Comparison of ENCODE assay signal across 8 mouse cellular contexts in genomic region chr2:27572928-27573627, GRCm38 (mm10). TPM values are rescaled to one million over a fixed set of nuclear protein-coding genes. Genes with fewer than 3 reads are reported as not detected.
DNase-seq lines count a peak whose midpoint lies in the region; ATAC-seq and TF ChIP-seq lines count a peak whose summit lies in the region.

No protein-coding gene starts in this region.

- no peaks in the 10 kb centered on the region for H3K27me3 ChIP-seq in E14TG2a.4 (ENCODE audit: insufficient read depth, low read length)
- H3K27me3 ChIP-seq in lung, embryonic 16.5 days (ENCODE audit: control insufficient read depth, insufficient read depth, low read depth, low read length) = no peaks in the 10 kb centered on the region

- WGBS in lung, embryonic 16.5 days = 37% methylated on average over 18 of the region's 18 CpGs

- ATAC-seq in frontal cortex, adult (ENCODE audit: low TSS enrichment) = peak; percentile 94
- peak; percentile 81 for ATAC-seq in lung, embryonic 16.5 days (ENCODE audit: low read depth)

- no peaks in the 10 kb centered on the region for H3K36me3 ChIP-seq in E14TG2a.4 (ENCODE audit: insufficient read depth, low read length)
- H3K36me3 ChIP-seq in lung, embryonic 16.5 days (ENCODE audit: control insufficient read depth, insufficient read depth, low read length) = no peaks in the 10 kb centered on the region

- peaks cover 6% of the 10 kb centered on the region; the same call in 1 of the 2 replicates for H3K9me3 ChIP-seq in E14TG2a.4 (ENCODE audit: low read length)
- no peaks in the 10 kb centered on the region for H3K9me3 ChIP-seq in lung, embryonic 16.5 days (ENCODE audit: control insufficient read depth, low read length)

- H3K27ac ChIP-seq in layer of hippocampus, adult 2 months = peak overlapping the region; percentile 52
- H3K27ac ChIP-seq in lung, embryonic 16.5 days (ENCODE audit: low read length) = peak overlapping the region; percentile 89

- peaks cover 59% of the 10 kb centered on the region for H3K4me1 ChIP-seq in E14TG2a.4 (replicated peaks; ENCODE audit: low read depth, low read length)
- peaks cover 23% of the 10 kb centered on the region for H3K4me1 ChIP-seq in lung, embryonic 16.5 days (replicated peaks; ENCODE audit: control insufficient read depth, insufficient read depth, low read length)

- H3K9ac ChIP-seq in lung, embryonic 16.5 days (ENCODE audit: low read length) = no peak overlapping the region

- TF ChIP-seq CTCF in E14TG2a.4 (conservative IDR thresholded peaks at IDR 0.05; ENCODE audit: low read length) = no peak
- no peak for TF ChIP-seq CTCF in layer of hippocampus, adult 2 months (conservative IDR thresholded peaks at IDR 0.05)

- DNase-seq in adrenal gland, postnatal 14 days = peak; percentile 77
- DNase-seq in heart, postnatal 36 days = peak; percentile 66 to 72
- DNase-seq in layer of hippocampus, adult 2 months (ENCODE audit: low spot score in 2 of 2) = peak; percentile 81 to 94
- DNase-seq in right cerebral cortex, postnatal 10 days (ENCODE audit: low spot score in 2 of 2) = peak; percentile 91 to 96
- no peak for DNase-seq in spleen, postnatal 4 days (ENCODE audit: low spot score in 2 of 2)

- intact Hi-C loops in heart, postnatal 36 days (cut with DNase I) = no loop called here

- no peak overlapping the region; the same call in 1 of the 2 replicates for H3K4me2 ChIP-seq in lung, embryonic 16.5 days (ENCODE audit: low read depth, low read length)

- peak overlapping the region; percentile 24 for H3K4me3 ChIP-seq in E14TG2a.4 (replicated peaks; ENCODE audit: low read length)
- peak overlapping the region; percentile 41 for H3K4me3 ChIP-seq in layer of hippocampus, adult 2 months
- H3K4me3 ChIP-seq in lung, embryonic 16.5 days (ENCODE audit: low read length) = no peak overlapping the region

RNA-seq across cellular contexts. Expression of gene Wdr5, which starts 58.1 kb away (rescaled TPM):
- 32.7 and 39.0 TPM in 2 replicates for total RNA-seq in adrenal gland, postnatal 14 days (2021)
- 10 to 100 TPM; 24.4 to 25.6 TPM for total RNA-seq in heart, postnatal 36 days (2021)
- total RNA-seq in layer of hippocampus, adult 2 months (2021) = 10 to 100 TPM; 24.8 to 28.9 TPM
- polyA plus RNA-seq in lung, embryonic 16.5 days (2015; fragmentation: Nextera tagmentation; extraction: Ambion mirVana) = 49.8 and 53.0 TPM in 2 replicates

Comparison
In these comparisons a context has a peak if more than half of its experiments do, and no peak if none do; other contexts are left out.
1. DNase-seq: peak in adrenal gland, postnatal 14 days (single experiment), heart, postnatal 36 days (2 of 2), layer of hippocampus, adult 2 months (2 of 2) and right cerebral cortex, postnatal 10 days (2 of 2); none in spleen, postnatal 4 days (0 of 2).